Mouse (Mus musculus): ENCODE results near the gene Chn2.

DNA sequence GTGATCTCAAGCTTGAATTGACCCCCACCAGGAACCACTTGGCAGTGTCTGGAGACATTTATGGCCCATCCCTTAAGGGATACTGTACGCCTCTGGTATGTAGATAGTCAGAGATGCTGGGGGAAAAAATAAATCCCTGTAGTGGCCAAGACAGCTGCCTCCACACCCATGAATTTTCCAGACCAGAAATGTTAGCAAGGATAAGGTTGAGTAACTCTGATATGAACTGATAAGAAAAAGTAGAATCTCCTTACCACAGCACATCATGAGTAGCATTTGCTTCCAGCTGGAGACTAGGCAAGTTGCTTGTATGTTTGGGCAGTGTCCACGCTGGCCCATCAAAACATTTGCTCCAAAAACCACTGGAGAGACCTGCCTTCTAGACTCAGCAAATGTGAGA, 239.3 kb downstream of the Chn2 start:
- TF ChIP-seq GATA1 (IDR thresholded peaks at IDR 0.05; ENCODE audit: borderline replicate concordance, low read length): no peak
- no peak for TF ChIP-seq FLI1 (IDR thresholded peaks at IDR 0.05; ENCODE audit: low read length)
